Mouse (Mus musculus) forebrain, postnatal 0 days (tissue): ENCODE results near the gene Cabcoco1. TPM values are rescaled to one million over a fixed set of nuclear protein-coding genes. Genes with fewer than 3 reads are reported as not detected.

Experiments used
- ATAC-seq: fragments of 200-750 bp; cut with Nextera tagmentation; 2 replicates; pipeline ENCODE4 v1.8.0; 2017; ENCODE audit warnings: mild to moderate bottlenecking, moderate library complexity
- DNase-seq: peaks from one replicate; pipeline ENCODE4 v3.0.0-alpha.2; 2015
- H3K27ac ChIP-seq: fragments of 300-500 bp; sonication (generic); 2 replicates; pipeline ENCODE4 v1.5.1; 2014; ENCODE audit warnings: low read depth, mild to moderate bottlenecking, antibody characterized with exemption, low read length, moderate library complexity, mixed read lengths
- H3K27me3 ChIP-seq: fragments of 300-500 bp; sonication (generic); 2 replicates; pipeline ENCODE4 v1.6.1; 2014; ENCODE audit warnings: mild to moderate bottlenecking, low read length, mixed read lengths; ENCODE audit not compliant: insufficient read depth
- H3K36me3 ChIP-seq: fragments of 300-500 bp; sonication (generic); 2 replicates; pipeline ENCODE4 v1.6.1; 2014; ENCODE audit warnings: mild to moderate bottlenecking, moderate library complexity; ENCODE audit not compliant: insufficient read depth
- H3K4me1 ChIP-seq: fragments of 300-500 bp; sonication (generic); 2 replicates; pipeline ENCODE4 v1.6.1; 2014; ENCODE audit warnings: antibody characterized with exemption; ENCODE audit not compliant: insufficient read depth
- H3K4me2 ChIP-seq: fragments of 300-500 bp; sonication (generic); 2 replicates; pipeline ENCODE4 v1.6.1; 2014; ENCODE audit warnings: low read depth, mild to moderate bottlenecking, moderate library complexity
- H3K4me3 ChIP-seq: fragments of 300-500 bp; sonication (generic); 2 replicates; pipeline ENCODE4 v1.5.1; 2014; ENCODE audit warnings: low read depth, low read length, mixed read lengths
- H3K9ac ChIP-seq: fragments of 300-500 bp; sonication (generic); 2 replicates; pipeline ENCODE4 v1.6.1; 2014; ENCODE audit warnings: mild to moderate bottlenecking
- H3K9me3 ChIP-seq: fragments of 300-500 bp; sonication (generic); 2 replicates; pipeline ENCODE4 v1.6.1; 2016; ENCODE audit warnings: low read length
- CTCF ChIP-seq: sonication (generic); IDR thresholded peaks from 2 replicates; pipeline ENCODE4 v1.5.1; 2016; ENCODE audit warnings: antibody characterized with exemption, control low read depth, low read depth
- WGBS: fragments of 180-500 bp; shearing (Covaris S2); extraction: QIAGEN DNeasy Blood & Tissue Kit; methylation state at CpG from one replicate; pipeline ENCODE4 v1.1.7; 2014; 5-methylcytosine and 5-hydroxymethylcytosine counted together
- polyA plus RNA-seq: library from polyadenylated mRNA; unstranded; fragments of >200 nt; fragmentation: Nextera tagmentation; extraction: Ambion mirVana; gene quantifications from 2 replicates; pipeline ENCODE4 v1.2.1, GENCODE M21; 2015
- total RNA-seq: library from RNA; depleted of rRNA; stranded (reverse); fragments of >200 nt; gene quantifications from 2 replicates; pipeline ENCODE4 v1.2.3, GENCODE M21; 2014

Cabcoco1 gene
- total and polyA plus RNA-seq, 2 experiments from 2014 or later = 1.2 to 3.0 TPM

GRCm38 (mm10) chr10:68507741-68508140, 34.0 kb downstream of the Cabcoco1 start:
- Histone ChIP-seq H3K4me1 (no peaks in the 10 kb centered on the region), H3K9ac (no peak overlapping the region), H3K4me2 (no peak overlapping the region), H3K9me3 (no peaks in the 10 kb centered on the region), H3K36me3 (no peaks in the 10 kb centered on the region), H3K27me3 (no peaks in the 10 kb centered on the region), H3K4me3 (no peak overlapping the region), H3K27ac (no peak overlapping the region)
- no peak for TF ChIP-seq CTCF
- WGBS = 86% methylated on average over 3 of the region's 3 CpGs
- no peak for ATAC-seq
- DNase-seq = no peak

GRCm38 (mm10) chr10:68506242-68506641, 35.5 kb downstream of the Cabcoco1 start:
- ATAC-seq (no peak), DNase-seq (no peak)
- 88% methylated on average over 4 of the region's 4 CpGs for WGBS
- H3K9me3 ChIP-seq = no peaks in the 10 kb centered on the region
- H3K27me3 ChIP-seq = no peaks in the 10 kb centered on the region
- H3K27ac ChIP-seq = no peak overlapping the region
- no peaks in the 10 kb centered on the region for H3K4me1 ChIP-seq
- H3K9ac ChIP-seq = no peak overlapping the region
- H3K4me2 ChIP-seq = no peak overlapping the region
- no peak; the same call in 1 of the 2 replicates for TF ChIP-seq CTCF
- H3K4me3 ChIP-seq = no peak overlapping the region
- no peaks in the 10 kb centered on the region for H3K36me3 ChIP-seq

GRCm38 (mm10) chr10:68504586-68505152, 37.0 kb downstream of the Cabcoco1 start:
- ATAC-seq = no peak
- H3K36me3 ChIP-seq = no peaks in the 10 kb centered on the region
- H3K27ac ChIP-seq = no peak overlapping the region
- no peaks in the 10 kb centered on the region for H3K9me3 ChIP-seq
- no peaks in the 10 kb centered on the region for H3K27me3 ChIP-seq
- no peak for DNase-seq
- TF ChIP-seq CTCF = no peak
- H3K4me3 ChIP-seq = no peak overlapping the region
- 90% methylated on average over 9 of the region's 9 CpGs for WGBS
- no peaks in the 10 kb centered on the region for H3K4me1 ChIP-seq
- no peak overlapping the region for H3K4me2 ChIP-seq
- no peak overlapping the region for H3K9ac ChIP-seq

DNA sequence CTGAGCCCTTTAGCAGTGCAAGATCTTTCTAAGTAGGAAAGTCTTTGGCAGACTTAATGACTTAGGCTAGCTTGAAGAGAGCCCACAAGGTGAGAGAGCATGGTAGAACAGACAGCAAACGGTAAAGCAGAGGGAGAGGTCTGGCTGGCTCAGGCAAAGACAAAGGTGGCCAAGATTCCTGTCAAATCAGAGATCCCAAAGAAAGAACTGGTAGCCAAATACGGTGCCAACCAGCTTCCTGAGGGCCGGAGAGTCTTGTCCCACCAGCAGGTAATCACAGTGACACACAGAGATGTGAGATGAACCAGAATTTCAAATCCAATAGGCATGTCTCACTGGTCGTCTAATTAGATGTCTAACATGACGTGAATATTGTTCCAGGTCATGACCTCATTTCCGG, 40.6 kb downstream of the Cabcoco1 start:
- no peak for ATAC-seq
- 79% methylated on average over 6 of the region's 6 CpGs for WGBS
- DNase-seq = no peak
- no peak overlapping the region for H3K4me3 ChIP-seq
- H3K4me2 ChIP-seq = no peak overlapping the region
- H3K4me1 ChIP-seq = no peaks in the 10 kb centered on the region
- H3K36me3 ChIP-seq = no peaks in the 10 kb centered on the region
- no peaks in the 10 kb centered on the region for H3K9me3 ChIP-seq
- no peak for TF ChIP-seq CTCF
- no peak overlapping the region for H3K27ac ChIP-seq
- H3K27me3 ChIP-seq = no peaks in the 10 kb centered on the region
- H3K9ac ChIP-seq = no peak overlapping the region

DNA sequence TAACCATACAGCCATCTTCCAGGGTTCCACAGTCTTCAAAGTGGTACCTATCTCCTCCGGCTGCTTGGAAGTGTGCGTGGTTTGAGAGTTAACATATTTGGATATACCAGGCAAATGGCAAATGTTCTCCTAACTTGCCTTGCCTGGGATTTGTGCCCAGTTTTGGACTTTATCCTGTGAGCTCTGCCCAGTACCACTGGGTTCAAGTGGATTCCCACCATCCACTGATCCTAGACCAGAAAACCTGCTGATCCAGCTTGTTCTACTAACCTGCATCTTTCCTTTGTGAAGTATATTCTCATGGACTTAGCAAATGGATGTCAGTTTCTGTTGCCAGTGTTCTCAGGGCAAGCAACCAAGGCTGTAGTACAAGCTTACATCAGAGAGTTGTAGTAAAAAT, 46.5 kb downstream of the Cabcoco1 start:
- no peak for DNase-seq
- 98% methylated on average over 2 of the region's 2 CpGs for WGBS
- Histone ChIP-seq H3K27ac (no peak overlapping the region), H3K4me1 (no peaks in the 10 kb centered on the region), H3K4me2 (no peak overlapping the region), H3K36me3 (no peaks in the 10 kb centered on the region), H3K27me3 (no peaks in the 10 kb centered on the region), H3K9me3 (no peaks in the 10 kb centered on the region), H3K4me3 (no peak overlapping the region), H3K9ac (no peak overlapping the region)
- no peak for TF ChIP-seq CTCF
- ATAC-seq = no peak

GRCm38 (mm10) chr10:68491557-68491956, 50.1 kb downstream of the Cabcoco1 start:
- no peaks in the 10 kb centered on the region for H3K4me1 ChIP-seq
- H3K27ac ChIP-seq = no peak overlapping the region
- no peak for TF ChIP-seq CTCF
- no peak overlapping the region for H3K4me2 ChIP-seq
- DNase-seq (no peak), ATAC-seq (no peak)
- H3K4me3 ChIP-seq = no peak overlapping the region
- H3K36me3 ChIP-seq = no peaks in the 10 kb centered on the region
- no peaks in the 10 kb centered on the region for H3K27me3 ChIP-seq
- H3K9ac ChIP-seq = no peak overlapping the region
- WGBS = 84% methylated on average over 11 of the region's 11 CpGs
- H3K9me3 ChIP-seq = no peaks in the 10 kb centered on the region

- H3K4me1 ChIP-seq = no peaks in the 10 kb centered on the region
- no peak overlapping the region for H3K4me2 ChIP-seq
- DNase-seq (no peak), ATAC-seq (no peak)
- H3K4me3 ChIP-seq = no peak overlapping the region
- no peaks in the 10 kb centered on the region for H3K36me3 ChIP-seq
- H3K27ac ChIP-seq = no peak overlapping the region
- no peaks in the 10 kb centered on the region for H3K9me3 ChIP-seq
- 59% methylated on average over 6 of the region's 6 CpGs for WGBS
- no peaks in the 10 kb centered on the region for H3K27me3 ChIP-seq
- no peak overlapping the region for H3K9ac ChIP-seq
- TF ChIP-seq CTCF = no peak
Measured at GRCm38 (mm10) chr10:68490781-68491180, 50.9 kb downstream of the Cabcoco1 start.

DNA sequence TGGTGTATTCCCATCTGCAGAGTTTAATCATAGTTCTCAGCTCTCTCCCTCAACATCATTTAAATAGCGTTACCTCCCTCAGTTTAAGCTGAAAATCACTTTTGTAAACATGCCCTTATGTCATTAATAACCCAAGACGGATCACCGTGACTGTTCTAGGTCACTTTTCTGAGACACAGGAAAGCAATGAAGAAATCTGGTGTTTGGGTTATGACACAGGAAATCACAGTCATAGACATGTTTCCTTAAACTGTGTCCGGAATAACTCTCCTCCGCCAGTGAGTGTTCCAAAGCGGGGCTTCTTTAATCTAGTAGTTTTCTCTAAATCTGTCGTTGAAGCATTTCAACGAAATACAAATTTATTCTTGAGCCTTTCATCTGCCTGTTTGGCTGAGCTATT, 68.9 kb downstream of the Cabcoco1 start:
- DNase-seq = no peak
- no peak for ATAC-seq
- no peaks in the 10 kb centered on the region for H3K27me3 ChIP-seq
- H3K9me3 ChIP-seq = no peaks in the 10 kb centered on the region
- no peak overlapping the region for H3K27ac ChIP-seq
- WGBS = 86% methylated on average over 8 of the region's 8 CpGs
- H3K4me3 ChIP-seq = no peak overlapping the region
- no peak for TF ChIP-seq CTCF
- no peak overlapping the region for H3K4me2 ChIP-seq
- H3K4me1 ChIP-seq = no peaks in the 10 kb centered on the region
- no peak overlapping the region for H3K9ac ChIP-seq
- H3K36me3 ChIP-seq = no peaks in the 10 kb centered on the region
